Mouse (Mus musculus): ENCODE measurements around the gene Cit.
A peak's percentile ranks its signal among the peaks of the same experiment; 100 is the strongest.

Cit gene

GRCm38 (mm10) chr5:115852431-115852830 is 7.4 kb downstream of the Cit start:
- DNase-seq = no peak

DNA sequence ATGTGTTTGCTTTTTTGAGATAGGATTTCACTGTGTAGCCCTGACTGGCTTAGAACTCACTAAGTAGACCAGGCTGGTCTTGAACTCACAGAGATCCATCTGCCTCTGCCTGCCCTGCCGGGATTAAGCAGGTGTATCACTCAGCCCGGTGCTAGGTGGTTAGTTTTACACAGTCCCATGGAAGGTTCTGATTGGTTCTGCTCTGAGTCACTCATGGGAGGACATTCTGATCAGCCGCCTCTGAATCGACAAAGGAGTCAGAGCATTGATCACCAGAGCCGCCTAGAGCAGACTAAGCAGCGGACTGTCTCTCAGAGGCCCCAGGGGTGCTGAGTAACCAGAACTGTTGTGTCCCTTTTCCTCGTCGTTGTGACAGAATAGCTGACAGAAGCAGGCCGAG is 8.6 kb downstream of the Cit start:
- no peak for DNase-seq

GRCm38 (mm10) chr5:115854370-115854769 is 9.3 kb downstream of the Cit start:
- DNase-seq = peak; percentile 68

DNA sequence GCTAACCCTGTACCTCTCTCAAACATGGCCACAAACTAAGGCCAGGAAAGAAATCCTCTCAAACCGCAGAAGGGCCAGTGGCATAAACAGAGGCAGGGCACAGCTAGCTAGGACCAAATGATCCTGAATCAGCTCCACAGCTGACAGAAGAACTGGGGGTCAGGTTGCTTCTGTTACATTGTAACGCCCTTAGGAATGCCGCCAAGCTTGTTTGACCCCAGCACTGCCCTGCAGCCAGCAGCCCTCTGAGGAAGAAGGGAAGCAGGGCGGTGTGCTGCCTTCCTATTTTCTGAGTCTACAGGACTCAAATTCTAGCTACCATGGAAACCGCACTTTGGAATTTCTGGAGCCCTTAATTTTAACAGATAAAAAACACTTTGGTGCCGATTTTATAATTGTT is 13.6 kb downstream of the Cit start:
- no peak for DNase-seq

DNA sequence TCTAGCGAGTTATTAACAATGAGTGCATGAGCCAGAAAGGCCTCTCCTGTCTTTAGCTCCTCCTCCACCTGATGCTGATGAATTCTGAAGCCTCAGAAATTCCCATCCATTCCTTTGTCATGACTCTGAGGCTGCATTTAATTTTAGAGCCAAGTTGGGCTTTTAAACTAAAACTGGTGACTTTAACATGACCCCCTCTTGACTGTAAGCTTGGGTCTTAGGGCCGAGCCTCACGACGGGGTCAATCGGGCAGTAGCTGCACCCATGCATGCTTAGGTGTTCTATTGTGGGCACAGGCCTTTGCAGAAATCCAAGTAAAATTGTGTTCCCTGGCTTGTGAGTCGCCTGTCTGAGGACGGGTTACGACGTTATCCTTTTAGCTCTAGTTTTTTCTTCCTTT is 14.4 kb downstream of the Cit start:
- DNase-seq = no peak

DNA sequence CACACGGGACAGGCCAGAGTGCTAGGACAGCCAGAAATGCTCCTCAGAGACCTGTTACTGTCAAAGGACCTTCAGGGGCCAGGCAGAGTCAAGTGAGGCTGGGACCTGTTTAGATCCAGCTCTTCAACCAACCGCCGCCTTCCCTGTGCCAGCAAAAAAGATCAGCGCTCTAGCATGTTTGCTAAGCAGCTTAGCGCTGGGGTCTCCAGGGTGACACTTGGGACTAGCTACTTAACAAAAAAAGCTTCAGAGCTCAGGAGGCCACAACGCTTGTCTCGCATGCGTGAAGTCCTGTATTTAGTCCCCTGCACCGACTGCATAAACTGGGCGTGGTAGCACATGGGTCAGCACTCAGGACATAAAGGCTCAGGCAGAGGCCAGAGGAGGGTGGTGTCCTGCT is 16.9 kb downstream of the Cit start:
- no peak for DNase-seq

DNA sequence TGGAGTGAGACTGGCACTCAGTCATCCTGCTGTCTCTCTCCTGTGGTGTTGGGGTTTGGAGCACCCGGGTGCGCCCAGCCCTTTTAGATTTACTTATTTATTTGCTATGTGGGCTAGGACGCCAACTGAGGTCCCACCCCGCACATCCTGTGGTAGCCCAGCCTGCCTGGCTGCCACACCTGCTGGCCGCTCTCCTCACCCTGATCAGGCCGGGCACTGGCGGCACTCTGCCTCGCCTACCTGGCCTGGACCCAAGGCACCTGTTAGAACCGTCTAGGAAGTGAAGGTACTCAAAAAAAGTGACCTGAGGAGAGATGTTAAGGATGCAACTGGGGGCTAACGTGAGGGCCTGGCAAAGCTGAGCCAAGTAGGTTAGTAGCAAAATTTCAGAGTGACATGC is 17.4 kb downstream of the Cit start:
- no peak for DNase-seq

DNA sequence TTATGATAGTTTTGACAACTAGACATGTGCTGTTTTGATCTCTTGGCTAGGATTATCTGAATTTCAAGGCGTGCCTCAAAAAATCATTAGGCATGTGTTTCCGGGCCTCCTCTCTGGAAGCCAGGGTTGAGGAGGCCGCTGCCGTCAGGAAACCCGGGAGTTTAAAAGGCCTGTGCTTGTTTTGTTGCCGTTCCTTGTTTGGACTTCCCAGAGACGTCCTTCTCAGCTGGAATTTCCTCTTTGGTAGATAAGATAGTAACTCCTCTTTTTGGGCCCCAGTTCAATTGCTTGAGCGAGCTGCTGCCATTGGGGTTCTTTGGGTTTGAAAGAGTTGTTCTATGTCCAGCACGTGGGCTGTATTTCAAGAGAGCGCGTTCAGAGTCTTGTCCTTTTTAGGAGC is 21.2 kb downstream of the Cit start:
- peak; percentile 22 for DNase-seq

DNA sequence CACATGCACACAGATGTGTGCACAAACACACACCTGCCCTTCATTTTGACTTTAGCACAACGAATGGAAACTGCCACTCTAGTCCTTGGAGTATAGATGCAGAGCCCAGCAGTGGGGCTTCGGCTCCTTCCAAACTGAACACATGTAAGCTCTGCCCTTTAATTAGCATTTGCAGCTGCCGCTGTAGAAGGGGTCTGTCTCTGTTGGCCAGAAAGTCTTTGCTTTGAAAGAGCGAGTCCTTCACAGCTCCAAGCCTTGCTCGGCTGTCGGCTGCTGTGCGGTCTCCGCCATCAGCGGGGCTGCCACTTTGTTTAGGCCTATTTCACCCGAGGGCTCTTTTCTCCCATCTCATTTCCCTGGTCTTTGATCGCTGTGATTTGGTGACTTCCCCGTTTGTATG is 23.5 kb downstream of the Cit start:
- DNase-seq = no peak

- DNase-seq = no peak
Measured at GRCm38 (mm10) chr5:115869198-115869597, 24.1 kb downstream of the Cit start.

GRCm38 (mm10) chr5:115871153-115871552 is 26.1 kb downstream of the Cit start:
- no peak for DNase-seq

GRCm38 (mm10) chr5:115872106-115872505 is 27.0 kb downstream of the Cit start:
- no peak for DNase-seq

DNA sequence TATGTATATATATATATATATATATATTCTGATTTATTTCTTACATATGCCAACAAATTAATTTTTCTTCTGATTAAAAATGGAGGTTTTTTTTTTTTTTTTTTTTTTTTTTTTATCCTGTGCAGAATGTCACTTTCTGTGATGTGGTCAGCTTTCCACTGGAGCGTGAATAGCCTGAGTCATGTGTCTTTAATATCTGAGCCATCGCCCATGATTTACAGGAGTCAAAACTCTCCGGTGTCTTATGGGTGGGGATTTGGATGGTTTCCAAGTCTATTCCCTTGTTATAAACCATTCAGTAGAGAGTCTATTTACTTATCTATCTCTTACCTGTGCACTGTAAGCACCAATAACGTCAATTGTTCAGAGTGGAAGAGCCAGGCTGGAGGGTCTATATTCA is 27.9 kb downstream of the Cit start:
- DNase-seq = no peak

DNA sequence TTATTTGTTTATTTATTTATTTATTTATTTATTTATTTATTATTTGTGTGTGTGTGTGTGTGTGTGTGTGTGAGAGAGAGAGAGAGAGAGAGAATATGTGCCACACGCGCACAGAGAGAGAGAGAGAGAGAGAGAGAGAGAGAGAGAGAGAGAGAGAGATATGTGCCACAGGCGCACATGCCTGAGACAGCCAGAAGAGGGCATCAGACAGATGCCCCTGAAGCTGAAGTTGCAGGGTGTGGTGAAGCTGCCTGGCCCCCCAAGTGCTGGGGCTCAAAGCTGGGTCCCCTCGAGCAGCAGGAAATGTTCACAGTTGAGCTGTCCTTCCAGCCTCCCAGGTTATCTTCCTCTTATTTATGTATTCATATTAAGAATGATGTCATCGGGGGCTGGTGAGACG is 32.3 kb downstream of the Cit start:
- DNase-seq = no peak

- DNase-seq = no peak
Measured at GRCm38 (mm10) chr5:115882165-115882564, 37.1 kb downstream of the Cit start.

- DNase-seq = no peak
Measured at GRCm38 (mm10) chr5:115884429-115884828, 39.4 kb downstream of the Cit start.

GRCm38 (mm10) chr5:115893772-115894171 is 48.7 kb downstream of the Cit start:
- DNase-seq = no peak

GRCm38 (mm10) chr5:115897036-115897435 is 52.0 kb downstream of the Cit start:
- DNase-seq = no peak

DNA sequence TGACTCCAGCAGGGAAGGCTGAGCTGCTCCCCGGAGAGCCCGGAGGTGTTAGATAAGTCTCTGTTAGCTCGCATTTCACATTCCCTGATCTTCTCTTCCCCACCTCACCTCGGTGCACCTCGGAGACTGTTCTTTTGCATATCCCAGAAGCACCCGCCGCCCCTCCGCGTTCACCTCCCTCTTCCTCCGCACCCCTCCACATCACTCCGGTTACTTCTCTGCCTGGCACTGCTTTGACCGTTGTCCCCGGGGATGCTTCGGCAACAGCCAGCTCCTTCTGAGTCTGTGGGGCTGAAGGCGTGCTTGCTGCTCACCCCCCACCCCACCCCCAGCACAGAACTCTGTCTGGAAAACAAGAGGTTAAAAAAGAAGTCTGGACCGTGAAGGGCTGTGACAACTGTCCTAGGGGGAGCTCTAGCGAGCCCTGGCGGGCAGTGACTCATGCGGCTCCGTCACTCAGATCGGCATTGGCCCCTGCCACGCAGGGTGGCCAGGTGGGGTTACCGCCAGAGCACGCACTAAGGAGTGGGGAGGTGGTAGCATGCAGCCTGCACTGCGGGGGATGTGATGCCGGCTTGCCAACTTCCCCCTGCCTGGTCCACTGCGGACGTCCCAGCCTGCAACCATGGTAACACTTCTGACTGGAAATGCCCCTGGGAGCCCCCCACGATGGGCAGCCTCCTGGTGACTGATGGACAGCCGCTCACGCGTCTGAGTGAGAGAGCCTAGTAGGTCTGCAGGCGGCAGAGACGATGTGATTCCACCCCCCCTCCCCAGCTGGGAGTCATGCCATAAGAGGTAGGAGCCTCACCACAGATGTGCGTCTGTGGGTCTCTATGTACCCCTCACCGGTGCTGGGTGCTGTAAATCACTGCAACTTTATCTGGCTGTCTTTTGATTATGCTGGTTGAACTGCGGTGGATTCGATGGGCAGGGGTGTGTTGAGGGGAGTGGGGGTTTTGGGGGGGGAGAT is 62.2 kb downstream of the Cit start:
- DNase-seq = peak; percentile 23

- no peak for DNase-seq
Measured at GRCm38 (mm10) chr5:115908251-115908650, 63.2 kb downstream of the Cit start.

DNA sequence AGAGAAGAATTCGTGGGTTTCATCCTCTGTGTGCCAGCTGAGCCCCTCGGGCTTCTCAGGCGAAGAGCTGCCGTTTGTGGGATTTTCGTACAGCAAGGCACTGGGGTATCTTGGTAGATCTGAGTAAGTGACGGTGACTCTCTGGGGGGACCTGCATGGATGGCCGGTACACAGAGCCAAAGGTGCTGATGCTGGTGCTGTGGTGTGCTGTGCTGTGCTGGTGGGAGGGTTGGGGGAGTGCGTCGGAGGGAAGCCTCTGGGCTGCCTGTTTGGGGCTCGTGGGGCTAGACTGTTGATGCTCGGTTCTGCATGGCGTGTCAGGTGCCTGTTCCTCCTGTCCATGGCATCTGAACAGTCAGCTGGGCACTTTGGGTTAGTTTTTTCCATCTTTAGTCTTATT is 63.6 kb downstream of the Cit start:
- no peak for DNase-seq

DNA sequence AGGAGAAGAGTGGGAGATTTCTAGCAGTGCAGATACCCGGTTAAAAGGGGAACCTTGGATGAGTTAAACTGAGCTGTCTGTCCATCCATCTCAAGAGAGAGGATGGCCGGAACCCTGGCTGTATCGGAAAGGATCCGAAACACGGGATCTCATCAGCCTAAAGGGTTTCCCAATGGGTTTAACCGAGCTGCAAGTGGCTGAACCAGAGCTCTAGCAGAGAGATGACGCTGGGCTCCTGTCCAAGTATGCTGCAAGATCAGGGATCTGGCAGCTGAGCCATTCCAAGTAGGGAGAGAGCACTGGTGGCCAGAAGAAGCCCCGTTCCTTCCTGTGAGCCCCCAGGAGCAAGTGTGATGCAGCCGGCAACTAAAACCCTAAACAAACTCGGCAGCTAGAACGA is 64.0 kb downstream of the Cit start:
- peak; percentile 70 for DNase-seq

GRCm38 (mm10) chr5:115910491-115910890 is 65.4 kb downstream of the Cit start:
- no peak for DNase-seq

- DNase-seq = no peak
Measured at GRCm38 (mm10) chr5:115915481-115915880, 70.4 kb downstream of the Cit start.

- no peak for DNase-seq
Measured at GRCm38 (mm10) chr5:115917960-115918359, 72.9 kb downstream of the Cit start.
